Mouse (Mus musculus) CH12.LX (cell line): ENCODE results near the gene 1700022I11Rik. TPM values are rescaled to one million over a fixed set of nuclear protein-coding genes. Genes with fewer than 3 reads are reported as not detected.
A peak's percentile ranks its signal among the peaks of the same experiment; 100 is the strongest.

Source experiments
- DNase-seq: peaks from one replicate; pipeline ENCODE4 v3.0.0-alpha.2; 2013; ENCODE audit errors: extremely low read depth
- H3K27ac ChIP-seq: 2 replicates; pipeline ENCODE4 v1.5.1; 2012; ENCODE audit warnings: low read depth, mild to moderate bottlenecking, control low read depth, moderate library complexity; ENCODE audit not compliant: insufficient read depth
- H3K27me3 ChIP-seq: replicated peaks from 2 replicates; pipeline ENCODE3; 2012; ENCODE audit warnings: inconsistent platforms
- H3K36me3 ChIP-seq, 2 experiments: replicated peaks in 1 of 2; 2 replicates each; pipeline versions ENCODE3 to v1.6.1; 2012; ENCODE audit warnings: inconsistent platforms in 1 of 2, low read length in 1 of 2, mild to moderate bottlenecking in 1 of 2, mixed read lengths in 1 of 2, moderate library complexity in 1 of 2; ENCODE audit not compliant: control insufficient read depth in 1 of 2, insufficient read depth in 1 of 2
- H3K4me1 ChIP-seq, 2 experiments: 2 replicates each; pipeline ENCODE4 v1.6.1; 2012; ENCODE audit warnings: inconsistent platforms in 1 of 2, moderate library complexity in 1 of 2; ENCODE audit not compliant: insufficient read depth in 2 of 2, control insufficient read depth in 1 of 2
- H3K4me2 ChIP-seq: 2 replicates; pipeline ENCODE4 v1.6.1; 2012; ENCODE audit warnings: low read depth, mild to moderate bottlenecking, control low read depth; ENCODE audit not compliant: poor library complexity, insufficient read depth, severe bottlenecking
- H3K4me3 ChIP-seq, 3 experiments: fragments of 150-350 bp in 1 of 3; sonication (generic) in 1 of 3; replicated peaks in 1 of 3; 2 replicates each; pipeline versions ENCODE3 to v1.5.1; 2011 to 2012; ENCODE audit warnings: low read depth in 2 of 3, low read length in 2 of 3, mild to moderate bottlenecking in 2 of 3, moderate library complexity in 2 of 3, control low read depth in 1 of 3, improper control_type of control experiment in 1 of 3, inconsistent platforms in 1 of 3, mixed read lengths in 1 of 3; ENCODE audit not compliant: poor library complexity in 1 of 3
- H3K79me2 ChIP-seq: replicated peaks from 2 replicates; pipeline ENCODE4 v1.6.1; 2012; ENCODE audit warnings: mild to moderate bottlenecking, moderate library complexity; ENCODE audit not compliant: control insufficient read depth, poor library complexity, insufficient read depth, severe bottlenecking; ENCODE audit errors: extremely low read depth
- H3K9ac ChIP-seq: 2 replicates; pipeline ENCODE4 v1.6.1; 2012; ENCODE audit warnings: low read depth, mild to moderate bottlenecking, control low read depth, moderate library complexity; ENCODE audit not compliant: insufficient read depth
- H3K9me3 ChIP-seq: replicated peaks from 2 replicates; pipeline ENCODE3; 2012; ENCODE audit warnings: low read length, inconsistent platforms, mixed read lengths
- CHD1 ChIP-seq: IDR thresholded peaks from 2 replicates; pipeline ENCODE4 v1.6.1; 2012; ENCODE audit warnings: low read depth, low read length, improper control_type of control experiment, inconsistent platforms
- CHD2 ChIP-seq: IDR thresholded peaks from 2 replicates; pipeline ENCODE4 v1.6.1; 2011; ENCODE audit warnings: low read length, improper control_type of control experiment
- CTCF ChIP-seq, 2 experiments: IDR thresholded peaks in 1 of 2; conservative IDR thresholded peaks in 1 of 2; 2 replicates each; pipeline ENCODE4 v1.5.1; 2011 to 2012; ENCODE audit warnings: low read depth in 2 of 2, low read length in 2 of 2, improper control_type of control experiment in 1 of 2, inconsistent platforms in 1 of 2, mild to moderate bottlenecking in 1 of 2, moderate library complexity in 1 of 2
- E2F4 ChIP-seq: IDR thresholded peaks from 2 replicates; pipeline ENCODE4 v1.6.1; 2011; ENCODE audit warnings: low read depth, low read length, improper control_type of control experiment; ENCODE audit not compliant: insufficient replicate concordance
- ELF1 ChIP-seq: IDR thresholded peaks from 2 replicates; pipeline ENCODE4 v1.6.1; 2014; ENCODE audit warnings: low read depth, mild to moderate bottlenecking, inconsistent platforms, low read length, improper control_type of control experiment
- HCFC1 ChIP-seq: IDR thresholded peaks from 2 replicates; pipeline ENCODE4 v1.6.1; 2012; ENCODE audit warnings: low read depth, mild to moderate bottlenecking, inconsistent platforms, low read length, improper control_type of control experiment
- JUND ChIP-seq: conservative IDR thresholded peaks from 2 replicates; pipeline ENCODE4 v1.6.1; 2011; ENCODE audit warnings: low read depth, low read length, improper control_type of control experiment
- MAX ChIP-seq: IDR thresholded peaks from 2 replicates; pipeline ENCODE4 v1.6.1; 2011; ENCODE audit warnings: low read length, improper control_type of control experiment
- MAZ ChIP-seq: IDR thresholded peaks from 2 replicates; pipeline ENCODE4 v1.6.1; 2012; ENCODE audit warnings: low read depth, mild to moderate bottlenecking, inconsistent platforms, low read length, improper control_type of control experiment, moderate library complexity
- MEF2A ChIP-seq: IDR thresholded peaks from 2 replicates; pipeline ENCODE4 v1.6.1; 2014; ENCODE audit warnings: low read depth, mild to moderate bottlenecking, inconsistent platforms, low read length, improper control_type of control experiment, borderline replicate concordance
- POLR2A ChIP-seq: IDR thresholded peaks from 2 replicates; pipeline ENCODE4 v1.6.1; 2011; ENCODE audit warnings: low read depth, mild to moderate bottlenecking, improper control_type of control experiment, low read length
- RAD21 ChIP-seq: IDR thresholded peaks from 2 replicates; pipeline ENCODE4 v1.6.1; 2011; ENCODE audit warnings: low read depth, mild to moderate bottlenecking, low read length, improper control_type of control experiment, moderate library complexity
- RCOR1 ChIP-seq: conservative IDR thresholded peaks from 2 replicates; pipeline ENCODE4 v1.6.1; 2012; ENCODE audit warnings: low read depth, mild to moderate bottlenecking, inconsistent platforms, low read length, improper control_type of control experiment
- SIN3A ChIP-seq: IDR thresholded peaks from 2 replicates; pipeline ENCODE4 v1.6.1; 2012; ENCODE audit warnings: low read length, improper control_type of control experiment, inconsistent platforms
- UBTF ChIP-seq: IDR thresholded peaks from 2 replicates; pipeline ENCODE4 v1.6.1; 2012; ENCODE audit warnings: low read depth, mild to moderate bottlenecking, inconsistent platforms, low read length, improper control_type of control experiment, moderate library complexity
- ZC3H11A ChIP-seq: IDR thresholded peaks from 2 replicates; pipeline ENCODE4 v1.6.1; 2012; ENCODE audit warnings: low read depth, mild to moderate bottlenecking, inconsistent platforms, low read length, improper control_type of control experiment
- ZKSCAN1 ChIP-seq: IDR thresholded peaks from 2 replicates; pipeline ENCODE4 v1.6.1; 2012; ENCODE audit warnings: low read depth, inconsistent platforms, low read length, improper control_type of control experiment, borderline replicate concordance
- dilution Hi-C: fragments of 300-500 bp; cut with MboI; formaldehyde crosslinking; loops from 2 replicates; pipeline ENCODE4 v1.14.3; 2020; ENCODE audit warnings: low sequenced_read_pairs; ENCODE audit not compliant: extremely low pct_unique_long_range_greater_than_20kb, extremely low pct_ligation_motif_present
- in situ Hi-C: fragments of 300-500 bp; cut with MboI; formaldehyde crosslinking; loops from 3 replicates; pipeline ENCODE4 v1.14.3; 2019; ENCODE audit warnings: low sequenced_read_pairs, low pct_ligation_motif_present, low pct_unique_long_range_greater_than_20kb, mixed read lengths
- polyA plus RNA-seq: library from polyadenylated mRNA; unstranded; fragments of >175 nt; gene quantifications from 2 replicates; pipeline ENCODE4 v1.2.1, GENCODE M21; 2012; ENCODE audit warnings: low read depth; ENCODE audit not compliant: insufficient read length
- total RNA-seq, 2 experiments: library from RNA; depleted of rRNA; stranded (reverse); fragments of 300-350 nt in 1 of 2; fragments of >200 nt in 1 of 2; gene quantifications; 2 replicates each; pipeline ENCODE4 v1.2.3; 2012 to 2014

Gene 1700022I11Rik
- total and polyA plus RNA-seq, 3 experiments = 0.24 to 0.55 TPM; not detected in 1

DNA sequence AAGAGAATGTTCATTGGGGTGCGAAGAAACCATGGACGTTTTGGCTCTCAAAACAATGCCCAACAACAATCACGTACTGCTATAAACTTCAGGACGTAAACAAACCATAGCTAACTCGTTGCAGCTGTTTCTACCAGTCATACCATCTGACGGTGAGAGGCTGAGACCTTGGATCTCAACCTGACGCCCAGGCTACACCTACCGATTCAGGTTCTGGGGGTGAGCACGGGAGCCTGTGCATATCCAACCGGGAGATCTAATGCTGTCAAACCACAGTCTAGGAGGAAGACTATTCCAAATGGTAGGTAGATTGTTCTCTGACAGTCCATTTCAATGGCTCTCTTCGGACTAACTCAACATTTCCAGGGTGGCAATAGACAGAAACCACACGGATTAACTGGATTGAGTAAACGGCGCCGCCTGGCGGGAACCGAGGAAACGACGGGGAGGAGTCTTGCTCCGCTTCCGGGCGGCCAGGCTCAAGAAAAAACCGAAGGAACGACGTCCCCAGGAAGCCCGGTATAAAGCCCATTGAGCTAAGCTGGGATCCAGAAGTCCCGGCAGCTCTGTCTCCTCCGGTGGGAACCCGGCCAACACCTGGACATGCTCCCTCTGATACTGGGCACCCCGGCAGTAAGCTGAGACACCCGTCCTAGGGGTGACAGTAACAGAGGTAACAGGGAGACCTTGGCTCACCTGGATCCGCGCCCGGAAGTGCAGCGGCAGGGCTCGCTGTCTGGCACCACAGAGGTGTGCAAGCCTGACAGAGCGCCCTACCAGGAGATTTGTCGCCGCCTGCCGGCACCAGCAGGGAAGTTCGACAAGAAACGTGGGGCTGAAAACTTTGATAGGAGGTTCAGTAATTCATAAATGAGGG lies 55.9 kb downstream of the 1700022I11Rik start, which contains the start of gene Pigo (continued):
- TF ChIP-seq RCOR1 = 0 out of 2 replicates have a peak, but pooled peaks have one; percentile 56

DNA sequence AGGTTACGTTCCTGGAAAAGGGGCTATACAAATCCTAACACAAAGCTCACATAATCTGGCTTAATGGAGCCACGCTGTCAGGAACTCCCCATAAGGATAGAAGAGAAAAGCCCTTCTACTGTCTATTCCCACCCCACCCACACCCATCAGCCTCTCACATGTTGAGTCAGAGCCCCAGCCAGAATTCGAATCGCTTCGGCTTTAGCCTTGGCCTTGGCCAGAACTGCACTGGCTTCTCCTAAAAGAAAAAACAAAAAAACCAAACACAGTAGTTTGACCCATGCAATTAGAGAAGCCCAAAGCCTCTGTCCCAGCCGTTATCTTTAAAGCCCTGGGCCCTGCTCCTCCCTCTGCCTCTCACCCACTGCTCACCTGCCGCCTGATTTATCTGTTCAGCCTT lies 59.7 kb downstream of the 1700022I11Rik start:
- Histone ChIP-seq H3K4me2 (no peak overlapping the region), H3K27ac (no peak overlapping the region), H3K36me3 (peaks cover 26 to 62% of the 10 kb centered on the region in 2 experiments), H3K4me1 (peaks cover 9 to 30% of the 10 kb centered on the region in 2 experiments), H3K9me3 (no peaks in the 10 kb centered on the region), H3K4me3 (no peak overlapping the region), H3K9ac (no peak overlapping the region), H3K27me3 (no peaks in the 10 kb centered on the region), H3K79me2 (peaks cover 17% of the 10 kb centered on the region)
- TF ChIP-seq CHD1 (no peak), MEF2A (no peak), MAZ (no peak), CHD2 (no peak), POLR2A (no peak), MAX (no peak), ELF1 (no peak), E2F4 (no peak), ZC3H11A (no peak), HCFC1 (no peak), UBTF (no peak), ZKSCAN1 (no peak), CTCF (conservative IDR thresholded peaks at IDR 0.05 in 1 of 2, IDR thresholded peaks at IDR 0.05 in 1 of 2; ENCODE audit: low read depth in 2 of 2, low read length in 2 of 2) (no peak)
- no peak for DNase-seq
- in situ Hi-C loops (no loop called here), dilution Hi-C loops (no loop called here)

DNA sequence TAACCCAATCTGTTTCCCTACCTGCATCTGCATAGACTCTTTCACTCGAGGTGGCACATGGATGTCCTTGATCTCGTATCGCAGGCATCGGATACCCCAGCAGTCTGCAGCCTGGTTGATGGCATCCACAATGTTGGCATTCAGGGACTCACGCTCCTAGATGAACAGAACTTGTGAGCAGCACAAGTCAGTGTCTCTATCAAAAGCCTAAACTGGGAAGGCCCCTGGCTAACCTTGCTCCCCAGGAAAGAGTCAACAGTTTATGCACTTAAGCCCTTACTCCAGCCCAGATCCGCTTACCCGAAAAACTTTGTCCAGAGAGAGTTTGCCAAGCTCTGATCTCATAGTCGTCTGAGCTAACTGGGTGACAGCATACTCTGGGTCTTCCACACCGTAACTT lies 60.3 kb downstream of the 1700022I11Rik start:
- H3K4me1 ChIP-seq = peaks cover 5 to 24% of the 10 kb centered on the region in 2 experiments; a peak in 3 of 4 replicates
- H3K79me2 ChIP-seq = peaks cover 13% of the 10 kb centered on the region
- H3K9ac ChIP-seq = no peak overlapping the region
- H3K36me3 ChIP-seq = peaks cover 26 to 64% of the 10 kb centered on the region in 2 experiments
- H3K9me3 ChIP-seq = no peaks in the 10 kb centered on the region
- no peak overlapping the region for H3K4me3 ChIP-seq
- peak overlapping the region; percentile 58; the same call in 1 of the 2 replicates for H3K4me2 ChIP-seq
- H3K27me3 ChIP-seq = no peaks in the 10 kb centered on the region
- no peak for TF ChIP-seq JUND
- no peak for TF ChIP-seq SIN3A
- no peak for TF ChIP-seq RAD21
- no peak for DNase-seq
- no peak overlapping the region for H3K27ac ChIP-seq
- in situ Hi-C loops (no loop called here), dilution Hi-C loops (no loop called here)
